Mouse (Mus musculus): ENCODE results near the gene Klhl32.

GRCm38 (mm10) chr4:24795180-24795579 is 55.7 kb downstream of the Klhl32 start:
- TF ChIP-seq CTCF (IDR thresholded peaks at IDR 0.05; ENCODE audit: low read depth, low read length) (no peak), POLR2A (IDR thresholded peaks at IDR 0.05; ENCODE audit: extremely low read depth, insufficient read depth, low read length) (no peak)

Measured in liver, adult 2 months (tissue).